In the genomic region with DNA sequence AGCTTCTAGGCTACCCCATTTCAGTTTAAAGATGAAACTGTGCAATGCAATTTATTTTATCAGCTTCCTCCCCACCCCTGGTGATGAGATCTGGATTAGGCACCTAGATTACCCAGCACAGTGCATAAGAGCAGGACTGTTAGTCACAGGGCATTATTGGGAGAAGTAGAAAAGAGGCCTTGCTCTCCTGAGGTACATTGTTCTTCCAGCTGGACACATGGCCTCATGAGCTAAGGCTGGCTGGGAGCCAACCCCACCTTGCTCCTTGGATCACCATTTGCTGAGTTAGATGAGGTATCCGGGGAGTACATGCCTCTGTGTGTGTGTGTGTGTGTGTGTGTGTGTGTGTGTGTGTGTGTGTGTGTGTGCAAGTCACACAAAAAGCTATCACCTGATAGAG, we compare ENCODE assay signal across 20 mouse cellular contexts.
A peak's percentile ranks its signal among the peaks of the same experiment; 100 is the strongest.
DNase-seq lines count a peak whose midpoint lies in the region; ATAC-seq and TF ChIP-seq lines count a peak whose summit lies in the region.
"Had no signal": no experiment of that assay in that cellular context is flagged by ENCODE, and none has a peak within 500 bp of the region (broad histone marks: within the 10 kb centered on the region; RNA-seq: fewer than 3 reads in every experiment).

No protein-coding gene starts in this region.

- H3K27ac ChIP-seq in kidney, embryonic 14.5 days (ENCODE audit: low read depth, low read length) = no peak overlapping the region
- no peak overlapping the region for H3K27ac ChIP-seq in stomach, postnatal 0 days (replicated peaks)
- H3K27ac ChIP-seq: forebrain, embryonic 13.5 days; heart, adult 2 months; hindbrain, embryonic 10.5 days; limb, embryonic 15.5 days; liver, embryonic 15.5 days; midbrain, embryonic 13.5 days had no signal

- H3K9ac ChIP-seq in kidney, embryonic 14.5 days (ENCODE audit: low read depth, low read length) = no peak overlapping the region
- H3K9ac ChIP-seq in stomach, postnatal 0 days (ENCODE audit: low read length) = no peak overlapping the region
- H3K9ac ChIP-seq: forebrain, embryonic 13.5 days; limb, embryonic 15.5 days; liver, embryonic 15.5 days; midbrain, embryonic 13.5 days had no signal

- peak; percentile 25 for DNase-seq in kidney, postnatal 14 days
- peak; percentile 66 for DNase-seq in cerebellum, adult 11 months
- peak; percentile 82 for DNase-seq in cerebellum, adult 9-10 months
- peak; percentile 34 for DNase-seq in stomach, postnatal 0 days (ENCODE audit: low spot score)
- DNase-seq in thymus, postnatal 36 days = no peak
- no peak for DNase-seq in lung, postnatal 4 days
- DNase-seq: adrenal gland, adult 8-10 months; gastrocnemius, postnatal 14 days; heart, adult 2 months; kidney, adult 18-20 months; spleen, adult 18-20 months; thymus, adult 18-20 months had no signal

- TF ChIP-seq EP300 in stomach, postnatal 0 days (optimal IDR thresholded peaks at IDR 0.05) = no peak

- H3K9me3 ChIP-seq in kidney, embryonic 14.5 days (ENCODE audit: control insufficient read depth, low read length) = no peaks in the 10 kb centered on the region
- no peaks in the 10 kb centered on the region for H3K9me3 ChIP-seq in stomach, postnatal 0 days (ENCODE audit: control insufficient read depth, low read length)
- H3K9me3 ChIP-seq: forebrain, embryonic 13.5 days; hindbrain, embryonic 10.5 days; limb, embryonic 15.5 days; liver, embryonic 15.5 days; midbrain, embryonic 13.5 days had no signal

- WGBS in kidney, embryonic 14.5 days = 59% methylated on average over 1 of the region's 1 CpGs
- WGBS in stomach, postnatal 0 days = 13% methylated on average over 1 of the region's 1 CpGs

- no peaks in the 10 kb centered on the region; the same call in 1 of the 2 replicates for H3K27me3 ChIP-seq in kidney, embryonic 14.5 days (ENCODE audit: control insufficient read depth, insufficient read depth, low read length)
- H3K27me3 ChIP-seq in stomach, postnatal 0 days (ENCODE audit: control insufficient read depth, insufficient read depth, low read length) = no peaks in the 10 kb centered on the region
- H3K27me3 ChIP-seq: liver, embryonic 15.5 days; midbrain, embryonic 13.5 days; Patski had no signal

- no peak overlapping the region for H3K4me3 ChIP-seq in kidney, embryonic 14.5 days (ENCODE audit: low read length)
- H3K4me3 ChIP-seq in stomach, postnatal 0 days (ENCODE audit: low read depth, low read length) = no peak overlapping the region
- H3K4me3 ChIP-seq: forebrain, embryonic 13.5 days; heart, adult 2 months; hindbrain, embryonic 10.5 days; limb, embryonic 15.5 days; liver, embryonic 15.5 days; midbrain, embryonic 13.5 days had no signal

- no peak for TF ChIP-seq CTCF in stomach, postnatal 0 days (IDR thresholded peaks at IDR 0.05; ENCODE audit: low read depth)

- peaks cover 13% of the 10 kb centered on the region for H3K4me1 ChIP-seq in kidney, embryonic 14.5 days (ENCODE audit: control insufficient read depth, insufficient read depth, low read length)
- no peaks in the 10 kb centered on the region for H3K4me1 ChIP-seq in stomach, postnatal 0 days (replicated peaks; ENCODE audit: control insufficient read depth, insufficient read depth)
- H3K4me1 ChIP-seq: liver, embryonic 15.5 days had no signal

- no peaks in the 10 kb centered on the region for H3K36me3 ChIP-seq in kidney, embryonic 14.5 days (ENCODE audit: control insufficient read depth, insufficient read depth, low read length)
- no peaks in the 10 kb centered on the region for H3K36me3 ChIP-seq in stomach, postnatal 0 days (ENCODE audit: control insufficient read depth, insufficient read depth, low read length)
- H3K36me3 ChIP-seq: hindbrain, embryonic 10.5 days; limb, embryonic 15.5 days; liver, embryonic 15.5 days; midbrain, embryonic 13.5 days had no signal

- no peak for ATAC-seq in kidney, embryonic 14.5 days (ENCODE audit: low FRiP score, low TSS enrichment)
- no peak for ATAC-seq in stomach, postnatal 0 days (ENCODE audit: low FRiP score, low TSS enrichment)
- ATAC-seq: forebrain, embryonic 13.5 days; lung, postnatal 0 days; midbrain, embryonic 13.5 days; Patski had no signal

- no peak overlapping the region for H3K4me2 ChIP-seq in kidney, embryonic 14.5 days (replicated peaks; ENCODE audit: low read depth, low read length)
- no peak overlapping the region for H3K4me2 ChIP-seq in stomach, postnatal 0 days (replicated peaks; ENCODE audit: low read depth)
- H3K4me2 ChIP-seq: forebrain, embryonic 13.5 days; limb, embryonic 15.5 days; liver, embryonic 15.5 days; midbrain, embryonic 13.5 days had no signal

Comparison
In these comparisons a context has a peak if more than half of its experiments do, and no peak if none do; other contexts are left out.
1. DNase-seq: peak in kidney, postnatal 14 days (single experiment), cerebellum, adult 11 months (single experiment), cerebellum, adult 9-10 months (single experiment) and stomach, postnatal 0 days (single experiment); none in thymus, postnatal 36 days (0 of 2) and lung, postnatal 4 days (0 of 2).